Mouse (Mus musculus) urinary bladder, postnatal 14 days (tissue): ENCODE results near the gene Aldh1a2.
A peak's percentile ranks its signal among the peaks of the same experiment; 100 is the strongest.

Experiments used
- DNase-seq: peaks from one replicate; pipeline ENCODE4 v3.0.0; 2021; ENCODE audit warnings: low spot score

Aldh1a2 gene

GRCm38 (mm10) chr9:71216036-71216995 lies 727 bp downstream of the Aldh1a2 start:
- DNase-seq = peak; percentile 22

- no peak for DNase-seq
Observed at GRCm38 (mm10) chr9:71216996-71217792, 1.6 kb downstream of the Aldh1a2 start.

- no peak for DNase-seq
Observed at GRCm38 (mm10) chr9:71217793-71218095, 2.2 kb downstream of the Aldh1a2 start.

- DNase-seq = no peak
Observed at GRCm38 (mm10) chr9:71219161-71219560, 3.6 kb downstream of the Aldh1a2 start.

GRCm38 (mm10) chr9:71220401-71220800 lies 4.8 kb downstream of the Aldh1a2 start:
- no peak for DNase-seq

- DNase-seq = no peak
Observed at GRCm38 (mm10) chr9:71227226-71227970, 11.8 kb downstream of the Aldh1a2 start.

GRCm38 (mm10) chr9:71230011-71230410 lies 14.4 kb downstream of the Aldh1a2 start:
- DNase-seq = no peak

GRCm38 (mm10) chr9:71236540-71236939 lies 21.0 kb downstream of the Aldh1a2 start:
- DNase-seq = no peak

GRCm38 (mm10) chr9:71239926-71240325 lies 24.3 kb downstream of the Aldh1a2 start:
- no peak for DNase-seq

GRCm38 (mm10) chr9:71241515-71242411 lies 26.2 kb downstream of the Aldh1a2 start:
- DNase-seq = no peak

GRCm38 (mm10) chr9:71242412-71242781 lies 26.8 kb downstream of the Aldh1a2 start:
- DNase-seq = no peak

GRCm38 (mm10) chr9:71254380-71254779 lies 38.8 kb downstream of the Aldh1a2 start:
- no peak for DNase-seq

- no peak for DNase-seq
Observed at GRCm38 (mm10) chr9:71262711-71263110, 47.1 kb downstream of the Aldh1a2 start.

GRCm38 (mm10) chr9:71269711-71270110 lies 54.1 kb downstream of the Aldh1a2 start:
- DNase-seq = no peak

GRCm38 (mm10) chr9:71270205-71270604 lies 54.6 kb downstream of the Aldh1a2 start:
- DNase-seq = no peak

GRCm38 (mm10) chr9:71276149-71276721 lies 60.6 kb downstream of the Aldh1a2 start:
- DNase-seq = no peak

GRCm38 (mm10) chr9:71278741-71279140 lies 63.2 kb downstream of the Aldh1a2 start:
- no peak for DNase-seq

- no peak for DNase-seq
Observed at GRCm38 (mm10) chr9:71283156-71283555, 67.6 kb downstream of the Aldh1a2 start.

- DNase-seq = no peak
Observed at GRCm38 (mm10) chr9:71285231-71285630, 69.6 kb downstream of the Aldh1a2 start.

GRCm38 (mm10) chr9:71286420-71286819 lies 70.8 kb downstream of the Aldh1a2 start:
- no peak for DNase-seq

- DNase-seq = no peak
Observed at GRCm38 (mm10) chr9:71288738-71289137, 73.1 kb downstream of the Aldh1a2 start.
